Mouse (Mus musculus): ENCODE measurements around the gene Cct3. TPM values are rescaled to one million over a fixed set of nuclear protein-coding genes. Genes with fewer than 3 reads are reported as not detected.
"Not testable (repeated sequence)": the region's sequence is repeated elsewhere in the genome, so short reads cannot be mapped to it uniquely, and the experiment has no call there.

The Cct3 gene
- polyA plus RNA-seq, 1 experiment from 2014 or later, result 746 TPM

GRCm38 (mm10) chr3:88268991-88269390, 27.9 kb upstream of the Cct3 start:
- Histone ChIP-seq H3K4me2 (no peak overlapping the region), H3K27ac (ENCODE audit: low read depth, low read length) (no peak overlapping the region), H3K9me3 (ENCODE audit: control insufficient read depth, low read length) (no peaks in the 10 kb centered on the region), H3K4me3 (ENCODE audit: low read depth, low read length) (no peak overlapping the region), H3K36me3 (ENCODE audit: control insufficient read depth, insufficient read depth, low read length) (no peaks in the 10 kb centered on the region), H3K27me3 (ENCODE audit: control insufficient read depth, insufficient read depth, low read length) (no peaks in the 10 kb centered on the region), H3K4me1 (ENCODE audit: control insufficient read depth, insufficient read depth, low read length) (no peaks in the 10 kb centered on the region), H3K9ac (ENCODE audit: low read length) (no peak overlapping the region)
- no peak for DNase-seq (ENCODE audit: low spot score, missing footprints)
- ATAC-seq (ENCODE audit: low FRiP score), result no peak
- WGBS, result 81% methylated on average over 5 of the region's 5 CpGs

GRCm38 (mm10) chr3:88271298-88271697, 25.6 kb upstream of the Cct3 start:
- H3K9me3 ChIP-seq (ENCODE audit: control insufficient read depth, low read length); H3K4me1 ChIP-seq (ENCODE audit: control insufficient read depth, insufficient read depth, low read length); DNase-seq (ENCODE audit: low spot score, missing footprints); H3K27ac ChIP-seq (ENCODE audit: low read depth, low read length); H3K4me3 ChIP-seq (ENCODE audit: low read depth, low read length); H3K9ac ChIP-seq (ENCODE audit: low read length); H3K27me3 ChIP-seq (ENCODE audit: control insufficient read depth, insufficient read depth, low read length); H3K4me2 ChIP-seq; H3K36me3 ChIP-seq (ENCODE audit: control insufficient read depth, insufficient read depth, low read length); ATAC-seq (ENCODE audit: low FRiP score): not testable (repeated sequence)
- 86% methylated on average over 2 of the region's 2 CpGs for WGBS

- Histone ChIP-seq H3K27me3 (ENCODE audit: control insufficient read depth, insufficient read depth, low read length) (no peaks in the 10 kb centered on the region), H3K27ac (ENCODE audit: low read depth, low read length) (no peak overlapping the region), H3K4me3 (ENCODE audit: low read depth, low read length) (no peak overlapping the region), H3K36me3 (ENCODE audit: control insufficient read depth, insufficient read depth, low read length) (no peaks in the 10 kb centered on the region), H3K9ac (ENCODE audit: low read length) (no peak overlapping the region), H3K4me1 (ENCODE audit: control insufficient read depth, insufficient read depth, low read length) (no peaks in the 10 kb centered on the region), H3K9me3 (ENCODE audit: control insufficient read depth, low read length) (no peaks in the 10 kb centered on the region), H3K4me2 (no peak overlapping the region)
- ATAC-seq (ENCODE audit: low FRiP score) (no peak), DNase-seq (ENCODE audit: low spot score, missing footprints) (no peak)
- 88% methylated on average over 3 of the region's 3 CpGs for WGBS
Observed at GRCm38 (mm10) chr3:88271859-88272258, 25.1 kb upstream of the Cct3 start.

GRCm38 (mm10) chr3:88274002-88274401, 22.9 kb upstream of the Cct3 start:
- WGBS, result 89% methylated on average over 4 of the region's 4 CpGs
- no peak overlapping the region for H3K4me2 ChIP-seq
- no peak overlapping the region for H3K4me3 ChIP-seq (ENCODE audit: low read depth, low read length)

GRCm38 (mm10) chr3:88276121-88276520, 20.8 kb upstream of the Cct3 start:
- Histone ChIP-seq H3K36me3 (ENCODE audit: control insufficient read depth, insufficient read depth, low read length) (no peaks in the 10 kb centered on the region), H3K27me3 (ENCODE audit: control insufficient read depth, insufficient read depth, low read length) (no peaks in the 10 kb centered on the region), H3K4me1 (ENCODE audit: control insufficient read depth, insufficient read depth, low read length) (no peaks in the 10 kb centered on the region), H3K27ac (ENCODE audit: low read depth, low read length) (no peak overlapping the region), H3K4me2 (no peak overlapping the region), H3K4me3 (ENCODE audit: low read depth, low read length) (no peak overlapping the region), H3K9me3 (ENCODE audit: control insufficient read depth, low read length) (no peaks in the 10 kb centered on the region), H3K9ac (ENCODE audit: low read length) (no peak overlapping the region)
- 78% methylated on average over 2 of the region's 2 CpGs for WGBS
- DNase-seq (ENCODE audit: low spot score, missing footprints) (no peak), ATAC-seq (ENCODE audit: low FRiP score) (no peak)

More at GRCm38 (mm10) chr3:88274002-88274401, 22.9 kb upstream of the Cct3 start:
- no peak overlapping the region for H3K27ac ChIP-seq (ENCODE audit: low read depth, low read length)
- no peaks in the 10 kb centered on the region for H3K36me3 ChIP-seq (ENCODE audit: control insufficient read depth, insufficient read depth, low read length)
- ATAC-seq (ENCODE audit: low FRiP score) (no peak), DNase-seq (ENCODE audit: low spot score, missing footprints) (no peak)
- no peak overlapping the region for H3K9ac ChIP-seq (ENCODE audit: low read length)
- no peaks in the 10 kb centered on the region for H3K9me3 ChIP-seq (ENCODE audit: control insufficient read depth, low read length)
- H3K4me1 ChIP-seq (ENCODE audit: control insufficient read depth, insufficient read depth, low read length), result no peaks in the 10 kb centered on the region
- H3K27me3 ChIP-seq (ENCODE audit: control insufficient read depth, insufficient read depth, low read length), result no peaks in the 10 kb centered on the region

GRCm38 (mm10) chr3:88276529-88277143, 20.3 kb upstream of the Cct3 start:
- Histone ChIP-seq H3K9me3 (ENCODE audit: control insufficient read depth, low read length) (no peaks in the 10 kb centered on the region), H3K36me3 (ENCODE audit: control insufficient read depth, insufficient read depth, low read length) (no peaks in the 10 kb centered on the region), H3K4me3 (ENCODE audit: low read depth, low read length) (no peak overlapping the region), H3K27me3 (ENCODE audit: control insufficient read depth, insufficient read depth, low read length) (no peaks in the 10 kb centered on the region), H3K9ac (ENCODE audit: low read length) (no peak overlapping the region), H3K4me2 (no peak overlapping the region), H3K4me1 (ENCODE audit: control insufficient read depth, insufficient read depth, low read length) (no peaks in the 10 kb centered on the region), H3K27ac (ENCODE audit: low read depth, low read length) (no peak overlapping the region)
- DNase-seq (ENCODE audit: low spot score, missing footprints) (no peak), ATAC-seq (ENCODE audit: low FRiP score) (no peak)
- WGBS, result 50% methylated on average over 7 of the region's 7 CpGs

- no peak for ATAC-seq (ENCODE audit: low FRiP score)
- no peaks in the 10 kb centered on the region for H3K4me1 ChIP-seq (ENCODE audit: control insufficient read depth, insufficient read depth, low read length)
- DNase-seq (ENCODE audit: low spot score, missing footprints), result no peak
- no peaks in the 10 kb centered on the region for H3K9me3 ChIP-seq (ENCODE audit: control insufficient read depth, low read length)
- 92% methylated on average over 2 of the region's 2 CpGs for WGBS
- no peak overlapping the region for H3K9ac ChIP-seq (ENCODE audit: low read length)
- no peak overlapping the region for H3K27ac ChIP-seq (ENCODE audit: low read depth, low read length)
- no peak overlapping the region for H3K4me2 ChIP-seq
- H3K4me3 ChIP-seq (ENCODE audit: low read depth, low read length), result no peak overlapping the region
- no peaks in the 10 kb centered on the region for H3K36me3 ChIP-seq (ENCODE audit: control insufficient read depth, insufficient read depth, low read length)
- H3K27me3 ChIP-seq (ENCODE audit: control insufficient read depth, insufficient read depth, low read length), result no peaks in the 10 kb centered on the region
Observed at GRCm38 (mm10) chr3:88280035-88280434, 16.9 kb upstream of the Cct3 start.

- ATAC-seq (ENCODE audit: low FRiP score); H3K4me1 ChIP-seq (ENCODE audit: control insufficient read depth, insufficient read depth, low read length); H3K4me2 ChIP-seq; H3K27me3 ChIP-seq (ENCODE audit: control insufficient read depth, insufficient read depth, low read length); DNase-seq (ENCODE audit: low spot score, missing footprints); H3K27ac ChIP-seq (ENCODE audit: low read depth, low read length); H3K36me3 ChIP-seq (ENCODE audit: control insufficient read depth, insufficient read depth, low read length); H3K9me3 ChIP-seq (ENCODE audit: control insufficient read depth, low read length); H3K4me3 ChIP-seq (ENCODE audit: low read depth, low read length); H3K9ac ChIP-seq (ENCODE audit: low read length): not testable (repeated sequence)
- WGBS, result 64% methylated on average over 11 of the region's 11 CpGs
Observed at GRCm38 (mm10) chr3:88281141-88281916, 15.6 kb upstream of the Cct3 start.

GRCm38 (mm10) chr3:88284815-88285564, 11.9 kb upstream of the Cct3 start:
- H3K27me3 ChIP-seq (ENCODE audit: control insufficient read depth, insufficient read depth, low read length); H3K4me2 ChIP-seq; H3K9ac ChIP-seq (ENCODE audit: low read length); DNase-seq (ENCODE audit: low spot score, missing footprints); H3K4me1 ChIP-seq (ENCODE audit: control insufficient read depth, insufficient read depth, low read length); H3K36me3 ChIP-seq (ENCODE audit: control insufficient read depth, insufficient read depth, low read length); ATAC-seq (ENCODE audit: low FRiP score); H3K4me3 ChIP-seq (ENCODE audit: low read depth, low read length); H3K27ac ChIP-seq (ENCODE audit: low read depth, low read length); H3K9me3 ChIP-seq (ENCODE audit: control insufficient read depth, low read length): not testable (repeated sequence)
- 96% methylated on average over 14 of the region's 14 CpGs for whole genome bisulfite sequencing
